Mouse (Mus musculus): ENCODE results near the gene Unc13a. TPM values are rescaled to one million over a fixed set of nuclear protein-coding genes. Genes with fewer than 3 reads are reported as not detected.

The Unc13a gene
- polyA plus RNA-seq, 1 experiment = 0.54 TPM

DNA sequence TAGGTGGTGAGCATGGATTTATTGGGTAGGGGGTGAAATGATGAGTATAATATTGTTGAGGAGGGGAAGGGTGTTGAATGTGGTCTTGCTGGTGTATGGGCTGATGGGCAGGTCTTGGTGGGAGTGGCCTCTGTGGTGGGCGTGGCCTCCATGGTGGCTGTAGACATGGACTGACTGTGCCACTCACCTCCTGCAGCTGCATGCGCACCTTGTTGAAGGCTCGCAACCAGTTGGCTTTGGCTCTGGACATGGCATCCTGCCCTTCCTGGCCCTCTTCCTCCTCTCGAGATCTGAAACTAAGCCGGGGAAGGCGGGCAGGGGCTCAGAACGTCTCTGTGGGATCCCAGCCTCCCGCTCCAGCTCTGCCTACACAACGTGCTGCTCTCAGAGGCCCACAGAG, 13.7 kb downstream of the Unc13a start:
- no peak for DNase-seq (ENCODE audit: low read depth in 1 of 2, low spot score in 2 of 2)
- 19% methylated on average over 9 of the region's 9 CpGs for WGBS
- Histone ChIP-seq H3K4me1 (ENCODE audit: control insufficient read depth, insufficient read depth, insufficient read length) (peaks cover 4% of the 10 kb centered on the region; the same call in 1 of the 2 replicates), H3K36me3 (ENCODE audit: control insufficient read depth, insufficient read depth, low read length) (no peaks in the 10 kb centered on the region), H3K27me3 (ENCODE audit: control insufficient read depth, insufficient read depth, low read length) (no peaks in the 10 kb centered on the region), H3K27ac (ENCODE audit: insufficient read depth, low read length) (no peak overlapping the region), H3K4me3 (ENCODE audit: extremely low read depth, insufficient read depth, insufficient read length) (no peak overlapping the region)
- no peak for TF ChIP-seq POLR2A (IDR thresholded peaks at IDR 0.05; ENCODE audit: low read depth, low read length)

GRCm38 (mm10) chr8:71654600-71654999, 17.0 kb downstream of the Unc13a start:
- Histone ChIP-seq H3K27ac (ENCODE audit: insufficient read depth, low read length) (no peak overlapping the region), H3K4me1 (ENCODE audit: control insufficient read depth, insufficient read depth, insufficient read length) (peaks cover 2% of the 10 kb centered on the region; the same call in 1 of the 2 replicates), H3K27me3 (ENCODE audit: control insufficient read depth, insufficient read depth, low read length) (no peaks in the 10 kb centered on the region), H3K4me3 (ENCODE audit: extremely low read depth, insufficient read depth, insufficient read length) (no peak overlapping the region), H3K36me3 (ENCODE audit: control insufficient read depth, insufficient read depth, low read length) (no peaks in the 10 kb centered on the region)
- 6% methylated on average over 24 of the region's 24 CpGs for WGBS
- no peak for TF ChIP-seq CTCF (IDR thresholded peaks at IDR 0.05; ENCODE audit: extremely low read depth, insufficient read depth, insufficient read length, insufficient replicate concordance)
- no peak for TF ChIP-seq POLR2A (IDR thresholded peaks at IDR 0.05; ENCODE audit: low read depth, low read length)
- no peak for DNase-seq (ENCODE audit: low read depth in 1 of 2, low spot score in 2 of 2)

DNA sequence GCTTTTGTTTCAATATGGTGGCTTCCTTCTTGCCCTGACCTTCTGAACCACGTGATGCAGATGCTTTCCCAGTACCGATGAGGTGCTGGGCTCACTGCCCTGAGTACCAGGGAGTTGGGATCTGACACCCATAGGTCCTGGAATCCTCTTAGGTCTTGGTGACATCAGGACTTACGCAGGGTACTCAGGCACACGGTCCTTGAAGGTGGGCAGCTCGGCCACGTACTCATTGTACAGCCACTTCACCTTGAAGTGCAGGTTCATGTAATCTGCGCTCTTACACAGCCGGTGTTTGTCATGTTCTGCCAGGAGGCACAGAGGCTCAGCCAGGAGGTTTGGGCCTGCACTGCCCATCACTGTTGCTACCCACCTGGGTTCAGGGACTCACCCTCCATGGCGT, 26.0 kb downstream of the Unc13a start:
- no peaks in the 10 kb centered on the region for H3K4me1 ChIP-seq (ENCODE audit: control insufficient read depth, insufficient read depth, insufficient read length)
- DNase-seq (ENCODE audit: low read depth in 1 of 2, low spot score in 2 of 2) = no peak
- 83% methylated on average over 9 of the region's 9 CpGs for WGBS
- no peaks in the 10 kb centered on the region for H3K36me3 ChIP-seq (ENCODE audit: control insufficient read depth, insufficient read depth, low read length)
- no peak overlapping the region for H3K4me3 ChIP-seq (ENCODE audit: extremely low read depth, insufficient read depth, insufficient read length)
- no peak for TF ChIP-seq CTCF (IDR thresholded peaks at IDR 0.05; ENCODE audit: extremely low read depth, insufficient read depth, insufficient read length, insufficient replicate concordance)
- no peak for TF ChIP-seq POLR2A (IDR thresholded peaks at IDR 0.05; ENCODE audit: low read depth, low read length)
- no peaks in the 10 kb centered on the region for H3K27me3 ChIP-seq (ENCODE audit: control insufficient read depth, insufficient read depth, low read length)
- no peak overlapping the region for H3K27ac ChIP-seq (ENCODE audit: insufficient read depth, low read length)

- Histone ChIP-seq H3K27me3 (ENCODE audit: control insufficient read depth, insufficient read depth, low read length) (no peaks in the 10 kb centered on the region), H3K36me3 (ENCODE audit: control insufficient read depth, insufficient read depth, low read length) (no peaks in the 10 kb centered on the region), H3K4me1 (ENCODE audit: control insufficient read depth, insufficient read depth, insufficient read length) (peaks cover 4% of the 10 kb centered on the region; the same call in 1 of the 2 replicates), H3K27ac (ENCODE audit: insufficient read depth, low read length) (no peak overlapping the region), H3K4me3 (ENCODE audit: extremely low read depth, insufficient read depth, insufficient read length) (no peak overlapping the region)
- WGBS = 91% methylated on average over 4 of the region's 4 CpGs
- no peak for DNase-seq (ENCODE audit: low read depth in 1 of 2, low spot score in 2 of 2)
- no peak for TF ChIP-seq CTCF (IDR thresholded peaks at IDR 0.05; ENCODE audit: extremely low read depth, insufficient read depth, insufficient read length, insufficient replicate concordance)
- no peak for TF ChIP-seq POLR2A (IDR thresholded peaks at IDR 0.05; ENCODE audit: low read depth, low read length)
Observed at GRCm38 (mm10) chr8:71639318-71639717, 32.2 kb downstream of the Unc13a start.

GRCm38 (mm10) chr8:71638321-71638720, 33.2 kb downstream of the Unc13a start:
- Histone ChIP-seq H3K27ac (ENCODE audit: insufficient read depth, low read length) (no peak overlapping the region), H3K4me1 (ENCODE audit: control insufficient read depth, insufficient read depth, insufficient read length) (peaks cover 4% of the 10 kb centered on the region; the same call in 1 of the 2 replicates), H3K4me3 (ENCODE audit: extremely low read depth, insufficient read depth, insufficient read length) (no peak overlapping the region), H3K36me3 (ENCODE audit: control insufficient read depth, insufficient read depth, low read length) (no peaks in the 10 kb centered on the region), H3K27me3 (ENCODE audit: control insufficient read depth, insufficient read depth, low read length) (no peaks in the 10 kb centered on the region)
- WGBS = 91% methylated on average over 6 of the region's 6 CpGs
- TF ChIP-seq POLR2A (IDR thresholded peaks at IDR 0.05; ENCODE audit: low read depth, low read length) (no peak), CTCF (IDR thresholded peaks at IDR 0.05; ENCODE audit: extremely low read depth, insufficient read depth, insufficient read length, insufficient replicate concordance) (no peak)
- no peak for DNase-seq (ENCODE audit: low read depth in 1 of 2, low spot score in 2 of 2)

- Histone ChIP-seq H3K4me1 (ENCODE audit: control insufficient read depth, insufficient read depth, insufficient read length) (peaks cover 4% of the 10 kb centered on the region; the same call in 1 of the 2 replicates), H3K27ac (ENCODE audit: insufficient read depth, low read length) (no peak overlapping the region), H3K27me3 (ENCODE audit: control insufficient read depth, insufficient read depth, low read length) (no peaks in the 10 kb centered on the region), H3K4me3 (ENCODE audit: extremely low read depth, insufficient read depth, insufficient read length) (no peak overlapping the region), H3K36me3 (ENCODE audit: control insufficient read depth, insufficient read depth, low read length) (no peaks in the 10 kb centered on the region)
- TF ChIP-seq POLR2A (IDR thresholded peaks at IDR 0.05; ENCODE audit: low read depth, low read length) (no peak), CTCF (IDR thresholded peaks at IDR 0.05; ENCODE audit: extremely low read depth, insufficient read depth, insufficient read length, insufficient replicate concordance) (no peak)
- DNase-seq (ENCODE audit: low read depth in 1 of 2, low spot score in 2 of 2) = no peak
- WGBS = 78% methylated on average over 8 of the region's 8 CpGs
Observed at GRCm38 (mm10) chr8:71637149-71638095, 34.1 kb downstream of the Unc13a start.
